Mouse (Mus musculus): Measurements from ENCODE around the gene Mettl5. TPM values are rescaled to one million over a fixed set of nuclear protein-coding genes. Genes with fewer than 3 reads are reported as not detected.
"Not testable (repeated sequence)": the region's sequence is repeated elsewhere in the genome, so short reads cannot be mapped to it uniquely, and the experiment has no call there.

The Mettl5 gene
- polyA plus RNA-seq (2012; ENCODE audit: insufficient read depth, insufficient read length, missing spikeins): 19.4 and 20.0 TPM in 2 replicates

GRCm38 (mm10) chr2:69885451-69886305 lies at the start of gene Mettl5:
Gene Mettl5, minus strand, starts transcription at chr2:69885615.
- Histone ChIP-seq H3K4me1 (ENCODE audit: control insufficient read depth, insufficient read depth, low read length) (peaks cover 4% of the 10 kb centered on the region; the same call in 1 of the 2 replicates), H3K4me3 (ENCODE audit: insufficient read depth, low read length) (peak within 1 kb of the TSS; percentile 71), H3K27ac (ENCODE audit: insufficient read depth, low read depth, low read length) (peak within 1 kb of the TSS; percentile 37)
- peak; percentile 74; the same call in 1 of the 2 replicates for TF ChIP-seq POLR2A (IDR thresholded peaks at IDR 0.05; ENCODE audit: borderline replicate concordance, low read depth, low read length)
- no peak for TF ChIP-seq CTCF (IDR thresholded peaks at IDR 0.05; ENCODE audit: low read depth, low read length)

GRCm38 (mm10) chr2:69924943-69925342 lies 39.5 kb upstream of the Mettl5 start:
- TF ChIP-seq CTCF (IDR thresholded peaks at IDR 0.05; ENCODE audit: low read depth, low read length): no peak
- TF ChIP-seq POLR2A (IDR thresholded peaks at IDR 0.05; ENCODE audit: borderline replicate concordance, low read depth, low read length): no peak
- H3K4me1 ChIP-seq (ENCODE audit: control insufficient read depth, insufficient read depth, low read length): peaks cover 6% of the 10 kb centered on the region; the same call in 1 of the 2 replicates
- no peak overlapping the region for H3K4me3 ChIP-seq (ENCODE audit: insufficient read depth, low read length)
- H3K27ac ChIP-seq (ENCODE audit: insufficient read depth, low read depth, low read length): no peak overlapping the region

- Histone ChIP-seq H3K27ac (ENCODE audit: insufficient read depth, low read depth, low read length) (no peak overlapping the region), H3K4me3 (ENCODE audit: insufficient read depth, low read length) (no peak overlapping the region), H3K4me1 (ENCODE audit: control insufficient read depth, insufficient read depth, low read length) (no peaks in the 10 kb centered on the region)
- TF ChIP-seq CTCF (IDR thresholded peaks at IDR 0.05; ENCODE audit: low read depth, low read length) (no peak), POLR2A (IDR thresholded peaks at IDR 0.05; ENCODE audit: borderline replicate concordance, low read depth, low read length) (no peak)
Observed at GRCm38 (mm10) chr2:69917301-69917700, 31.9 kb upstream of the Mettl5 start.

GRCm38 (mm10) chr2:69912801-69913200 lies 27.4 kb upstream of the Mettl5 start:
- Histone ChIP-seq H3K4me3 (ENCODE audit: insufficient read depth, low read length) (no peak overlapping the region), H3K4me1 (ENCODE audit: control insufficient read depth, insufficient read depth, low read length) (no peaks in the 10 kb centered on the region), H3K27ac (ENCODE audit: insufficient read depth, low read depth, low read length) (no peak overlapping the region)
- no peak for TF ChIP-seq POLR2A (IDR thresholded peaks at IDR 0.05; ENCODE audit: borderline replicate concordance, low read depth, low read length)

GRCm38 (mm10) chr2:69907394-69907793 lies 22.0 kb upstream of the Mettl5 start:
- H3K27ac ChIP-seq (ENCODE audit: insufficient read depth, low read depth, low read length); H3K4me1 ChIP-seq (ENCODE audit: control insufficient read depth, insufficient read depth, low read length); H3K4me3 ChIP-seq (ENCODE audit: insufficient read depth, low read length): not testable (repeated sequence)

- TF ChIP-seq POLR2A (IDR thresholded peaks at IDR 0.05; ENCODE audit: borderline replicate concordance, low read depth, low read length) (no peak), CTCF (IDR thresholded peaks at IDR 0.05; ENCODE audit: low read depth, low read length) (no peak)
- Histone ChIP-seq H3K27ac (ENCODE audit: insufficient read depth, low read depth, low read length) (no peak overlapping the region), H3K4me1 (ENCODE audit: control insufficient read depth, insufficient read depth, low read length) (peaks cover 2% of the 10 kb centered on the region), H3K4me3 (ENCODE audit: insufficient read depth, low read length) (no peak overlapping the region)
Observed at GRCm38 (mm10) chr2:69903541-69903940, 18.1 kb upstream of the Mettl5 start.

- TF ChIP-seq CTCF (IDR thresholded peaks at IDR 0.05; ENCODE audit: low read depth, low read length): no peak
- TF ChIP-seq POLR2A (IDR thresholded peaks at IDR 0.05; ENCODE audit: borderline replicate concordance, low read depth, low read length): no peak
- Histone ChIP-seq H3K4me1 (ENCODE audit: control insufficient read depth, insufficient read depth, low read length) (peaks cover 2% of the 10 kb centered on the region), H3K27ac (ENCODE audit: insufficient read depth, low read depth, low read length) (peak overlapping the region; percentile 13), H3K4me3 (ENCODE audit: insufficient read depth, low read length) (peak overlapping the region; percentile 99)
Observed at GRCm38 (mm10) chr2:69897618-69898575, 12.5 kb upstream of the Mettl5 start.

- peaks cover 2% of the 10 kb centered on the region for H3K4me1 ChIP-seq (ENCODE audit: control insufficient read depth, insufficient read depth, low read length)
- H3K4me3 ChIP-seq (ENCODE audit: insufficient read depth, low read length): peak within 1 kb of the TSS; percentile 99
- peak within 1 kb of the TSS; percentile 49 for H3K27ac ChIP-seq (ENCODE audit: insufficient read depth, low read depth, low read length)
- TF ChIP-seq CTCF (IDR thresholded peaks at IDR 0.05; ENCODE audit: low read depth, low read length) (no peak), POLR2A (IDR thresholded peaks at IDR 0.05; ENCODE audit: borderline replicate concordance, low read depth, low read length) (peak; percentile 96)
Observed at GRCm38 (mm10) chr2:69897039-69897617, 11.7 kb upstream of the Mettl5 start, which contains the start of gene Ubr3. Gene Ubr3, plus strand, starts transcription at chr2:69897246.

- no peak overlapping the region for H3K4me3 ChIP-seq (ENCODE audit: insufficient read depth, low read length)
- TF ChIP-seq CTCF (IDR thresholded peaks at IDR 0.05; ENCODE audit: low read depth, low read length) (no peak), POLR2A (IDR thresholded peaks at IDR 0.05; ENCODE audit: borderline replicate concordance, low read depth, low read length) (no peak)
- H3K27ac ChIP-seq (ENCODE audit: insufficient read depth, low read depth, low read length): no peak overlapping the region
- H3K4me1 ChIP-seq (ENCODE audit: control insufficient read depth, insufficient read depth, low read length): peaks cover 2% of the 10 kb centered on the region
Observed at GRCm38 (mm10) chr2:69896224-69896581, 10.8 kb upstream of the Mettl5 start.
